Mouse (Mus musculus): ENCODE results near the gene Shank3.

The Shank3 gene

GRCm38 (mm10) chr15:89477806-89478205 is 21.6 kb upstream of the Shank3 start:
- no peak for DNase-seq

DNA sequence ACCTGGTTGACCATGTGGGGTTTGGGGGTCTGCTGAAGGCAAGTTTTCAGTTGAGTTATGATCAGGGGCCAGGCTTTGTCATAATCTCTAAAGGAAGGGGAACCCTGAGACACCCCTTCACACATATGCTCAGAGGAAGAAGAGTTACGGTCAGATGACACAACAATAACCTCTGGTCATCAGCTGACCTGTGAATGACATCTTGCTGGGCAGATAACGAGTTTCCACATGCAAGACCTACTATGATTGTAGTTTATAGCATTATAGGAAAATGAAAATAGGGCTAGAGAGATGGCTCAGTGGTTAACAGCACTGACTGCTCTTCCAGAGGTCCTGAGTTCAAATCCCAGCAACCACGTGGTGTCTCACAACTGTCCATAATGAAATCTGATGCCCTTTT is 20.8 kb upstream of the Shank3 start:
- no peak for DNase-seq

DNA sequence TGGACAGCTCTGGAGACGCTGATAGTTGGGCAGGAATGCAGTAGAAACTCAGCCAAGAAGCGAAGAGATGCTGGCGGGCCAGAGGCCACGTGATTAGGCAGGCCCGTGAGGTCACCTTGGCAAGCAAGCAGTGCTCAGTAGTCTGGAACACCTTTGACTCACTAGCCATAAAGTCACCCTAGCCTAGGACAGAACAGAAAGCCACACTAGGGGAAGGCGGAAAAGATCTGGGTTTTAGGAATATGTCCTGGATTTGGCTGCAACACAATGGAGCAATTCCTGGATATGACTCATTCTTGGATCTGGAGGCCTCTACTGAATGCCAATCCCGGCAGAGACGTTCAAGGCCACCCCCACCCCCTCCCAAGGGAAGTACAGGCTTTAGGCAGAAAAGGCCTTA is 18.8 kb upstream of the Shank3 start:
- DNase-seq: peak; percentile 74

- DNase-seq: no peak
Measured at GRCm38 (mm10) chr15:89488182-89488581, 11.2 kb upstream of the Shank3 start.

DNA sequence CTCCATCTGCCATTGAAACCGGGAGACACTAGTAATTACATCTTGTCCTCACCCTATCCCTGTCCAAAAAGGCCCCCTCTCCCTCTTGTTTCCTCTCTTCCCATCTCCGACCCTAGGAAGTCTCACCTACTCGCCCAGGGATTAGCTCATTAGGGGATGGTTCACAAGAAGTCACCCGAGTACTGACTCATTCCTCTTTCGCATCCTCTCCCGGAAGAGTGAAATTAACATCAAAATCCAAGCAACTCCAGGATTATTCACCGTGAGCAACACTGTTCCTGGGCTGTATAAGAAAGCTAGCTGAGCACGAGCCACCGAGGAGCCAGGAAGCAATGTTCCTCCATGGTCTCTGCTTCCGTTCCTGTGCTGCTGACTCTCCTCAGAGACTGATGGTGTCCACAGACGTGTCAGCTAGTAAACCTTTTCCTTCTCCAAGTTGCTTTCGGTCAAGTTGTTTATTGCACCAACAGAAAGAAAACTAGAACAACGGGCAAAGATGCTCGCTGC is 10.8 kb upstream of the Shank3 start:
- no peak for DNase-seq

DNA sequence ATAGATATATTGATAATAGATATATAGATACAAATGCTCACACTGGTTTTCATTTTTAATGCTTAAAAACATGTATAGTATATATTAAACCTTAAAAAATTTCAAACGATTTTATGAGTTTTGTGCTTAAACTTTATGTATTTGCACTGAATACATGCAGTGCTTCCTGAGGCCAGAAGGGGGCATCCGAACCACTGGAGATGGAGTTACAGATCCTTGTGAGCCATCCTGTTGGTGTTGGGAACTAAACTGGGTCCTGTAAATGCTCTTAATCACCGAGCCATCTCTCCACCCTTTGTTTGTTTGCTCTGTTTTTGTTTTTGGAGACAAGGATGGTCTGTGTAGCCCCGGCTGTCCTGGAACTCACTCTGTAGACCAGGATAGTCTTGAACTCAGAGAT is 4.5 kb upstream of the Shank3 start:
- DNase-seq: no peak

GRCm38 (mm10) chr15:89496131-89496530 is 3.3 kb upstream of the Shank3 start:
- no peak for DNase-seq

GRCm38 (mm10) chr15:89496841-89497240 is 2.6 kb upstream of the Shank3 start:
- no peak for DNase-seq

DNA sequence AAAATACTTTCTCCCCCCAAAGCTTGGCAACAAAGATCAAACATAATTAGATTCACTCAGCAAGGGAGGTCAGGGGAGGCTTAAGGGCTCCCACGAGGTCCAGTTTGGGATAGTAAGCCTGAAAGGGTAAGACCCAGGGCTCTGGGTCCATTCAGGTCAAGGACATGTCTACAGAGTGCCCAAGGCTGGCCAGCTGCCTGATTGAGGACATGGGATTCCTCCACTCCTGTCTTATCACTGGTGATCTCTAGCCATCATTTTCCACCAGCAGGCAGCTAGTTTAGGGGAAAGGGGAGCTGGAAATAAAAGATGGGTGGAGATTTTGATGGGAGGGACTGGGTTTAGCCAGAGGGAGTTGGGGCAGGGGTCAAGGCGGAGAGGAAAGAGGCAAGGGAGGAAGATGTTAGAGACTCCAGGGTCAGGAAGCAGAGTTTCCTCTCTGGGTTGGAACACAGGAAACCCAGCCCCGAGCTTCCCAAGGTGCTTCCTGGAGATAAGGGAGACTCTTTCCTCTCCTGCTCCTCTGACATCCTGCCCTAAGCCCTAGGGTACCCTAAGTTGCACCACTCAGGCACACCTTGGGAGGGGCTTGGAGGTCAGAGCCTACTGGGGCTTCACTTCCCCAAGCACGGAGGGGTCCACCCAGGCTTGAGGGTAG is 1.9 kb upstream of the Shank3 start:
- DNase-seq: peak; percentile 79

- peak; percentile 61 for DNase-seq
Measured at GRCm38 (mm10) chr15:89498049-89498960, 1.1 kb upstream of the Shank3 start.

DNA sequence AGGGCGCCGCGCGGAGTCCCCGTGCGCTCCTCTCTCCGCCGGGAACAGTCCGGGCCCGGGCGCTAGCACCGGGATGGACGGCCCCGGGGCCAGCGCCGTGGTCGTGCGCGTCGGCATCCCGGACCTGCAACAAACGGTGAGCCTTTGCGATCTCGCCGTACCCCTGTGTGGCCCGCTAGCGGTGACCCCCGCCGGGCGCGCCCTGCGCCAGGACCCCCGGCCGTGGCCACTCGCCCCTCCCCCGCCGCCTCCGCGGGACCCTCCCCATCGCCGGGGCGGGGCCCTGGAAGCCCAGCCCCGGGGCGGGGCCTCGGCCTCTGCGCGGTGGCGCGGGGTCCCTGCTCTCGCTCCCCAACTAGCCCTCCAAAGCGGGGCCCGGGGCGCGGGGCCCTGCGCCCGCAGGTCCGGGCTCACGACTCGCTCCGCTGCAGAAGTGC is 379 bp downstream of the Shank3 start:
- peak; percentile 75 for DNase-seq

DNA sequence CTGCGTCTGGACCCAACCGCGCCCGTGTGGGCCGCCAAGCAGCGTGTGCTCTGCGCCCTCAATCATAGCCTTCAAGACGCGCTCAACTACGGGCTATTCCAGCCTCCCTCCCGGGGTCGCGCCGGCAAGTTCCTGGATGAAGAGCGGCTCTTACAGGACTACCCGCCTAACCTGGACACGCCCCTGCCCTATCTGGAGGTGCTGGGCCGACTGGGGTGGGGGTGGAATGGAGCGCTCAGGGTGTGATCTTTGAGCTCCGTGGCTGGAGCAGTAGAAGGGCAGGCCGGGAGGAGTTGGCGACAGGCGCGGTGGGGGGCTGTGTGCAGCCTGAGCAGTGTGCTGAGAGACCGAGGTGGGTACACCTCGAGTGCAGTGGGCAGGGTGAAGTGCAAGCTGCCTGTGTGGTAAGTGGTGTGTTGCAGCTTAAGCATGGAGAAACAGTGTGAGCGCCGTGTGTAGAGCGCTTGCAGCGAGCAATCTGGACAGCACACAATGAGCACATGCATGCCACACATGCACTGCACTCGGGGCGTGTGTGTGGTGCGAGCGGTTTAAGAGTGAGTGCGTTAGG is 883 bp downstream of the Shank3 start:
- no peak for DNase-seq

- DNase-seq: no peak
Measured at GRCm38 (mm10) chr15:89501321-89501720, 1.9 kb downstream of the Shank3 start.

DNA sequence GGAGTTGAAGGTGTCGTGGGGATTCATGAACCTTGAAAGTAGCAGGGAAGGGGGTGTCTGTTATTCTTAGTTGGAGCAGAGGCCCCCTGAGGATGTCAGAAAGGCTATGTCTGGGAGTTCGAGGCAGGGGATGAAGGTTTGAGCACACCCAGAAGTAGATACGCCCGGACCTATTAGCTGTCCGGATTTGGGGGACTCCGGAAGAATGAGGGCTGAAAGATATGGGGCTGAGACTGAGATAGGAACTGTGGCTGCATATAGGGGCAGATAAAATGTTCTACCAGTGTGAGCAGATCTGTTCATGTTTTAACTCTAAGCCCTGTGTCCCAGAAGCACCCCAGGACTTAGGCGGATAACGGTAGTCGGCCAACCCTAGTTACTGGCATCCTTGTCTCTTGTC is 5.4 kb downstream of the Shank3 start:
- DNase-seq: no peak

DNA sequence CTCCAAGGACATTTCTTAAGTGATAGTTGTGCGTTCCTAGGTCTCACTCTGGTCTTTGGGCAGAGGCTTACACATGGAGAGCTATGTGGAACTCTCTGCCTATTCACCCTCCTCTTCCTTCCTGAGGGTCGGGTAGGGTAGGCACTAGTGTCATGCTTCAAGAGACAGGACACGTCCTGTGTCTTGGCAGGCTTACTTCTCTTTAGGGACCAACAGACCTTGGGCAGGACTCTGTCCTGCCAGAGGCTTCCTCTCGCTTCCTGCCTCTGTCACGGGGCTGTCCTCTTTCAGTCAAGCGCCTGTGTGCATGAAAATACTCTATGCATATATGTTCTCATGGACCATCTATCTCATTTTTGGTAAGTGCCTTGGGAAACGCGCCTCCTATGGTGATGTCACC is 8.3 kb downstream of the Shank3 start:
- DNase-seq: peak; percentile 31

DNA sequence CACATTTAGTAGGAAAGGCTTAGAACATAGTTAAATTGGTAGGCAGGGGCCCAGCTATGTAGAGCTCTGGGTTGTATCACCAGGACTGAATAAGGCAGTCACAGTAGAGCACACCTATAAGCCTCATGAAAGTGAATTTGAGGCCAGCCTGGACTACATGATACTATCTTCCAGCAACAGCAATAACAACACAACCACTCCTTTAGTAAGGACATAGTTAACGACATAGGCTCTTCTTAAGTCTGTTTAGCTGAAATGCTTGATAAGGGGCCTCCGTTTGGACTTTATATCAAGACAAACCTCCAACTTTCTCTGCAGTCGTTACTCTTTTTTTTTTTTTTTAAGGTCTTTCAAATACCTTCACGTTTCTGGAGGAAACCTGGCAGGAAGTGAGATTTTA is 13.3 kb downstream of the Shank3 start:
- no peak for DNase-seq

DNA sequence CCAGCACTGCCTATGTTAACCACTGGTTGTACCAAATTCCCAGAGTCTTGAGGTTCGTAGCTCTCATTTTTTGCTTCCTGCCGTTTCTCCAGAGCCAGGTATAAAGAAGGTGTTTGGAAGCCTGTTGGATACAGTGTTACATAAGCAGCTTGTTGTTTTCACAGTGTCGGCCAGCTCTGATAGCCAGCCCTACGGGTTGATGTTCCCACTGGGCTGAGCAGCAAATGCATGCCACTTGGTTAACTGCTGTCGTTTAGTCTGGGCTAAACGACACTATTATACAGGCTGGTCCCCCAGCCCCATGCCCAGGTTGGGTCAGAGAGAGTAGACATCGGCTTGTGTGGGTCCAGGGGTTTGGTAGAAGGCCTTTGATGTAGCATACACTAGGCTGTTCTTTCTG is 22.5 kb downstream of the Shank3 start:
- DNase-seq: no peak

DNA sequence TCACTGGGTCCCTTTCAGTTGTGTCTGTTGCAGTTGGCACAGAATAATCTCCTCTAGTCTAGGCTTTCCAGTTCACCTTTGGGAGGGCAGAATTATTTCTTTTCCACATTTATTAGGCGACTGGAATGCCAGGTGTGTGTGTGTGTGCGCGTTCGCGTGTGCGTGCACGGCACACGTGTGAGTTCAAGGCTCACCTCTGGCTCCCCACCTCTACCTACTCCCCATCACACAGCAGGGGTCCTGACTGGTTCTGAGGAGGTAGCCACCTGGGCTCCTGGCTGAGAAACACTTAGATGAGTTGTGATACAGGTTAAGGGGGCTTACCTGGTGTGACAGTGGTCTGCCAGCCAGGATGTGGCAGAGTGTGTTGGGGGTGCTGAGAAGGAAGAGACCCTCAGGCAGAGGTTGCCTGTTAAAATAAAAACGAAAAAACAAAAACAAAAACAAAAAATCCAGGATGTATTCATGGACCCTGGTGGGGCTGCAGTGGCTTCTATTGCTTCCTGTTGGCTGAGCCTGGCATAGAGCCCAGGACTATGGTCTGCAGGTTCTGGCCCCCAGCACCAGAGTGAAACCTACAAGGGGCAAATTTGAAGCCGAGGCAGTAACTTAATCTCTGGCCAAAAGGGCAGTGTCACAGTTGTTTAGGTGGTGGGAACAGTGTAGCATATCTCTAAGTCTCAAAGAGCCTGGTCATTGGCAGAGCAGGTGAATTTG is 23.3 kb downstream of the Shank3 start:
- DNase-seq: no peak

DNA sequence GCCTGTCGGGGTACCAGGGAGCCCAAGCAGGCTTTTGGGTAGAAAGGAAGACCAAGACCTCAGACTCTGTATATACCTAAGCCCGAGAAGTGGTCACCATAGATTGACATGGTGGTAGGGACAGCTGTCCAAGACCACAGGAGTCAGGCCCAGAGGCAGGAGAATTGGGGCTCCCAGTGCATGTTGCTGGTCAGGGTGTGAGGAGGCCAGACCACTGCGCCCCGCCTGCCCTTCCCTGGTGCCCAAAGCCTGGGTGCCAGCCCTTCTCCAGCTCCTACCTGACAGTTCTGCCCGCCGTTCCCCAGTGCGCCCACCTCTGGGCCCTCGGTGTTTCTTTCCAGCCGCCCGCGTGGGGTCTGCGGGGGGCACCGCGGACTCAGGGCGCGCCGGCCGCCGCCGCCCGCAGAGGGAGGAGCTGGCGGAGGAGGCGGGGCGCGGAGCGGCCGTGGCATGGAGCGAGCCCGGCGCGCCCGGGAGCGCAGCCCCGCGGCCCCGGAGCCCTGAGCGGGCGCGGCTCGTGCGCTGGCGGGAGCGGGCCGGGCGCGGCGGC is 23.9 kb downstream of the Shank3 start:
- no peak for DNase-seq

GRCm38 (mm10) chr15:89524001-89524571 is 24.7 kb downstream of the Shank3 start:
- no peak for DNase-seq

- no peak for DNase-seq
Measured at GRCm38 (mm10) chr15:89524611-89525415, 25.4 kb downstream of the Shank3 start.

Measured in kidney, postnatal 14 days (tissue).